Mouse (Mus musculus): Measurements from ENCODE around the gene Bcas3. TPM values are rescaled to one million over a fixed set of nuclear protein-coding genes. Genes with fewer than 3 reads are reported as not detected.

Bcas3 gene
- polyA plus RNA-seq, 1 experiment from 2014 or later, result 18.1 TPM

DNA sequence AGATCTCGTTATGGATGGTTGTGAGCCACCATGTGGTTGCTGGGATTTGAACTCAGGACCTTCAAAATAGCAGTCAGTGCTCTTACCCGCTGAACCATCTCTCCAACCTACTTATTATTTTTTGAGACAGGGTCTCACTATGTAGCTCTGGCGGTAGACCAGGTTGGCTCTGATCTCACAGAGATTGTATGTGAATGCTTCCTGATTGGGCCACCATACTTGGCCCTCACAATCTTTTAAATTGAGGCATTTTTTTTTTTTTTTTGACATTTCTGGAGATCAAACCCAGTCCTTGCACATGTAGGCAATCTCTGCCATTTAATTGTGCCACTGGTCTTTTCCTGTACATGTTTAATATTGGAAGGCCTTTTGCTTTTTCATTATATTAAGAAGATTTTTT, 24.2 kb upstream of the Bcas3 start:
- peaks cover 13% of the 10 kb centered on the region for H3K4me1 ChIP-seq (replicated peaks)
- H3K27me3 ChIP-seq, result no peaks in the 10 kb centered on the region
- peaks cover 66% of the 10 kb centered on the region for H3K36me3 ChIP-seq (replicated peaks)
- H3K9me3 ChIP-seq (replicated peaks), result no peaks in the 10 kb centered on the region
- WGBS (ENCODE audit: insufficient replicate concordance), result 90% methylated on average over 3 of the region's 3 CpGs
- H3K4me2 ChIP-seq, result no peak overlapping the region
- no peak for ATAC-seq (ENCODE audit: insufficient read depth)
- no peak overlapping the region for H3K4me3 ChIP-seq (replicated peaks)
- H3K9ac ChIP-seq, result no peak overlapping the region
- no peak overlapping the region for H3K27ac ChIP-seq (replicated peaks)

DNA sequence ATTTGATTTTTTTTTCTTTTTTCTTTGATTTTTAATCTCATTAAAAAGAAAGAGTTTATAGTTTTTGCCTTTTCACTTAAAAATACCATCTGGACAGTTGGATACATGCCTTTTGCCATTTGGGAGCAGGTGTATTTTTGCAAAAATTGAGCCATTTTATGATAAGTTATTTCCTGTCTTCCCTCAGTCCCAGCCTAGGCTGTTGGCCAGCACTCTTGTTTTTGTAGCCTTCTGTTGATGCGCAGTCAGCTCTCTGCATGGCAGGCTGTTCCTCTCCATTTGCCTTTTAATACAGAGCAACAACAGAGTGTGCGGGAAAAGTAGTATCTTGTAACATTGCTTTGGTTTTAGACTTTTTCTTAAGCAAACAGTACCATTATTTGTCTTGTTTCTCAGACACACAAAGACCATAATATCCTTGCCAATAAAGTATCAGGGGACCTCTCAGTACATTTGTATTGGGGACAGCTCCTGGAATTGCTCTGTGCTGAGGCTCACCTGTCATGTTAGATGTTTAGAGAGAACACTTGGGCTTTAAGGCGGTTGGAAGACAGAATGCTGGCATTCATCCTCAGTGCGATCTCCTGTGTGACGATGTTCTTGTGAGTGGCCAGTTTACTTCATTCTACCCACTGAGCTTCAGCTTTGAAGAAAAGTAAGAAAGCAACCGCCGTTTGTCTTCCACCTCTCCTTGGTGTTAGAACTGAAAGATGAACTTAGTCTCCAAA, 23.6 kb upstream of the Bcas3 start:
- 91% methylated on average over 7 of the region's 7 CpGs for WGBS (ENCODE audit: insufficient replicate concordance)
- H3K9ac ChIP-seq, result no peak overlapping the region
- H3K9me3 ChIP-seq (replicated peaks), result no peaks in the 10 kb centered on the region
- H3K4me3 ChIP-seq (replicated peaks), result no peak overlapping the region
- ATAC-seq (ENCODE audit: insufficient read depth), result no peak
- H3K36me3 ChIP-seq (replicated peaks), result peaks cover 72% of the 10 kb centered on the region
- no peak overlapping the region for H3K4me2 ChIP-seq
- H3K4me1 ChIP-seq (replicated peaks), result peaks cover 7% of the 10 kb centered on the region
- H3K27ac ChIP-seq (replicated peaks), result no peak overlapping the region
- no peaks in the 10 kb centered on the region for H3K27me3 ChIP-seq

DNA sequence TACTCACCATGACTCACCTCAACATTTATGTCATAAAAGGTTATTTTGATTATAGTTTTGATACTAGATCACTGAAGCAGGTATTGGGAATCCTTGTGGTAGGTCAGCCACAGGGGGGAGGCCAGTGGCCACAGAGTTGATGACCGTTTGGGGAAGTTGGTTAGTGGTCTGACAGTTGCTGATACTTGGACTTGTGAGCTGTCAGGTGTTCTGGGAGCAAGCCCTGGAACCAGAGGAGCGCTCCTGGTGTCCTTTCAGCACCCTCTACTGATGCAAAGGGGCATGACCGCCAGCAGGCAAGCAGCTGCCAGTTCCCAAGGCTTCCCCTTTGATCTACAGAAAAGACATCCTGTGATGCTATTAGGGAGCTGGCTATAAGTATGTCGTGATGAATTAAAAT, 18.2 kb upstream of the Bcas3 start:
- Histone ChIP-seq H3K4me1 (replicated peaks) (peaks cover 28% of the 10 kb centered on the region), H3K9me3 (replicated peaks) (no peaks in the 10 kb centered on the region), H3K4me2 (no peak overlapping the region), H3K9ac (no peak overlapping the region), H3K4me3 (replicated peaks) (no peak overlapping the region), H3K27me3 (no peaks in the 10 kb centered on the region), H3K27ac (replicated peaks) (no peak overlapping the region), H3K36me3 (replicated peaks) (peaks cover 94% of the 10 kb centered on the region)
- WGBS (ENCODE audit: insufficient replicate concordance), result 41% methylated on average over 4 of the region's 4 CpGs
- no peak for ATAC-seq (ENCODE audit: insufficient read depth)

DNA sequence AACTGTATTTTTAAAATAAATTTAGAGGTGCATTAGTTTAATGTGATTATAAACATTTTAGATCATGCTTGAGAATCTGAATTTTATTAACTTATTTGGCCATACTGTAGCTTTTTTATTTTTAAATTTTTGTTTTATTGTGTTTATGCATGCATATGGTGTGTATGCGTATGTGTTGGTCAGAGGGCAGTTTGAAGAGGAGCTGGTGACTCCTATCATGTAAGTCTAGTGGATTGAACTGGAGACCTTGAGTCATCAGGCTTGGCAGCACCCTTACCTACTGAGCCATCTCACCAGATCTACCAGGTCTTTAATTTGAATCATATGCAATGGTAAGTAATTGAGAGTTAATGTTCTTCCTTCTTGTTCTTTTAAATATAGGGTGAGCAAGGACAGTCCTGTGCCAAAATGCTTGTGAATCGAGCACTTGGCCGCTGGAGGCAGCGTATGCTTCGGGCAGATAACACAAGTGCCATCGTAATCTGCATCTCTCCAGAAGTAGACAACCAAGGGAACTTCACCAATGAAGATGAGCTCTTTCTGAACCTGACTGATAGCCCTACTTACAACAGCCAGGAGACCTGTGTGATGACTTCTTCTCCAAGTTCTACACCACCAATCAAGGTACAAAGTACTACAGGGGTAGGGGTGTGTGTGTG, 13.7 kb upstream of the Bcas3 start:
- 22% methylated on average over 6 of the region's 6 CpGs for WGBS (ENCODE audit: insufficient replicate concordance)
- Histone ChIP-seq H3K27ac (replicated peaks) (peak overlapping the region; percentile 94), H3K4me2 (peak overlapping the region; percentile 67), H3K4me1 (replicated peaks) (peaks cover 51% of the 10 kb centered on the region), H3K9me3 (replicated peaks) (no peaks in the 10 kb centered on the region), H3K27me3 (no peaks in the 10 kb centered on the region), H3K9ac (peak overlapping the region; percentile 58), H3K36me3 (replicated peaks) (peaks cover 88% of the 10 kb centered on the region), H3K4me3 (replicated peaks) (peak overlapping the region; percentile 60)
- ATAC-seq (ENCODE audit: insufficient read depth), result peak; percentile 97

DNA sequence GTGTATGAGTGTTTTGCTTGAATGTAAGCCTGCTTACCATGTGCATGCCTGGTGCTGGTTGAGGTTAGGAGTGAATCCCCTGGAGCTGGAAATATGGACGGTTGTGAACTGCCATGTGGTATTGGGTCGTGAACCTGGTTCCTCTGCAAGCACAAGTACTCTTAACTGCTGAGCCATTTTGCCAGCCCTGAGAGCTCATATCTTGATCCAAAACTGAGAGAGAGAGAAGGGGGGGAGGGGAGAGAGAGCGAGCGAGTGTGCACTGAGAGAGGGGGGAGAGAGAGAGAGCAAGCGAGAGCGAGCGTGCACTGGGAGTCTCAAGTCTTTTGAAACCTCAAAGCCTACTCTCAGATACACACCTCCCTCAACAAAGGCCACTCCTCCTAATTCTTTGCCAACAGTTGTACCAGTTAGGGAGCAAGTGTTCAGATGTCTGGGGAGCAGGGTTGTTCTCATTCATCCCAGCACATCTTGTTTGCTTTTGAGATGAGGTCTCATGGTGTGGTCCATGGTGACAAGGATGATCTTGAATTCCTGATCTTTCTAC, 12.8 kb upstream of the Bcas3 start:
- H3K9me3 ChIP-seq (replicated peaks), result no peaks in the 10 kb centered on the region

DNA sequence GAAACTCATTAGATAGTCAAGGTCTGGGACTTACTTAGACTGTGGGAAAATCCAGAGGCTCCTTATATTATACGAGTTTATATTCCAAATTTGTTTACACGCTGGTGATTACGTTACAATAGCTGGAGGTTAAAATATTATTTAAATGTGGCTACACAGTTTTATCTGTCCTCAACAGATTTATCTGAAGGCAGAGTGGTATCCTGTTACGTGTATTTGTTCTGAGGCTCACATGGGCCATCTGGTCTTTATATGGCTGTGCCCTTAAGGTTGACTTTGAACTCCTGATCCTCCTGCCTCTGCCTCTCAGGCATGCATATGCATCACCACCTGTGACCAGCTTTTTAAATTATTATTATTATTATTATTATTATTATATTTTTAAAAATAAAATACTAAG, 852 bp downstream of the Bcas3 start:
- Histone ChIP-seq H3K4me1 (replicated peaks) (peaks cover 57% of the 10 kb centered on the region), H3K9ac (peak overlapping the region; percentile 89), H3K9me3 (replicated peaks) (no peaks in the 10 kb centered on the region), H3K36me3 (replicated peaks) (peaks cover 23% of the 10 kb centered on the region), H3K4me2 (peak overlapping the region; percentile 82), H3K27ac (replicated peaks) (peak overlapping the region; percentile 90), H3K27me3 (no peaks in the 10 kb centered on the region), H3K4me3 (replicated peaks) (peak overlapping the region; percentile 80)
- 35% methylated on average over 4 of the region's 4 CpGs for WGBS (ENCODE audit: insufficient replicate concordance)
- ATAC-seq (ENCODE audit: insufficient read depth), result no peak

More for the DNA sequence above, 12.8 kb upstream of the Bcas3 start:
- peak overlapping the region; percentile 60 for H3K4me3 ChIP-seq (replicated peaks)
- H3K27me3 ChIP-seq, result no peaks in the 10 kb centered on the region
- peaks cover 82% of the 10 kb centered on the region for H3K36me3 ChIP-seq (replicated peaks)
- H3K4me2 ChIP-seq, result peak overlapping the region; percentile 67
- H3K9ac ChIP-seq, result peak overlapping the region; percentile 58
- peak overlapping the region; percentile 94 for H3K27ac ChIP-seq (replicated peaks)
- ATAC-seq (ENCODE audit: insufficient read depth), result peak; percentile 61
- WGBS (ENCODE audit: insufficient replicate concordance), result 46% methylated on average over 7 of the region's 7 CpGs
- H3K4me1 ChIP-seq (replicated peaks), result peaks cover 55% of the 10 kb centered on the region

DNA sequence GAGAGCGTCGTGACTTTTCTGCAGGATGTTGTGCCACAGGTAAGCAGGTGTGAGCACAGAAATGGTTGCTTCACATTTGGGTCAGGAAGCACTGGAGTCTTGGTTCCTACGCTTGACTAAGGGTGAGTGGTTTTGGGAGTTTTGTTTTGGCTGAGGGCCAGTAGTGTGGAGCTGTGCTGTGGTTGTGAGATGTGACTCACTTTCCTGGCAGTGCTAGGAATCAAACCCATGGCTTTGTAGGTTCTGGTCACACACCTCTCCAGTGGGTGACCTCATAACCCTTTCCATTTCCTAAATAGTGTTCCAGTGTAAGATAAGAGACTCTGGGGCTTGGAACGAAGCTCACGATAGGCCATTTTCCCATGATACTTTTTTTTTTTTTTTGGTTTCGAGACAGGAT, 6.7 kb downstream of the Bcas3 start:
- no peak overlapping the region for H3K4me3 ChIP-seq (replicated peaks)
- H3K36me3 ChIP-seq (replicated peaks), result peaks cover 67% of the 10 kb centered on the region
- ATAC-seq (ENCODE audit: insufficient read depth), result no peak
- H3K4me1 ChIP-seq (replicated peaks), result peaks cover 11% of the 10 kb centered on the region
- 87% methylated on average over 6 of the region's 6 CpGs for WGBS (ENCODE audit: insufficient replicate concordance)
- no peak overlapping the region for H3K9ac ChIP-seq
- H3K9me3 ChIP-seq (replicated peaks), result no peaks in the 10 kb centered on the region
- no peak overlapping the region for H3K27ac ChIP-seq (replicated peaks)
- no peak overlapping the region for H3K4me2 ChIP-seq
- no peaks in the 10 kb centered on the region for H3K27me3 ChIP-seq

DNA sequence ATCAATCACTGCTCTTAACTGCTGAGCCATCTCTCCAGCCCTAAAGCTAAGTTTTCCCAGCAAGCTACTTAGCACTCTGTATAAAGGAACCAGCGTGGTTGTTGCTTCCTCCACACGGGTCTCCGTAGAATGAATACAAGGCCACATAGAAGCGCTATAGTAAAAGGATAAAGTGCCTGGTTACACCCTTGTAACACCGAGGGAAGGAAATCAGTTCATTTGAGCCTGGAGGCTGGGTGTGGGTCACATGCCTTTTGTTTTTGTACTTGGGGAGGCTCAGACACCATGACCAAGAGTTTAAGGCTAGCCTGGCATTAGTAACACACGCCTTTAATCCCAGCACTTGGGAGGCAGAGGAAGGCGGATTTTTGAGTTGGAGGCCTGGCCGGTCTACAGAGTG, 8.7 kb downstream of the Bcas3 start:
- H3K36me3 ChIP-seq (replicated peaks), result peaks cover 71% of the 10 kb centered on the region
- no peak overlapping the region for H3K9ac ChIP-seq
- H3K27me3 ChIP-seq, result no peaks in the 10 kb centered on the region
- ATAC-seq (ENCODE audit: insufficient read depth), result no peak
- no peak overlapping the region for H3K4me3 ChIP-seq (replicated peaks)
- H3K27ac ChIP-seq (replicated peaks), result no peak overlapping the region
- 85% methylated on average over 8 of the region's 8 CpGs for WGBS (ENCODE audit: insufficient replicate concordance)
- H3K9me3 ChIP-seq (replicated peaks), result no peaks in the 10 kb centered on the region
- H3K4me1 ChIP-seq (replicated peaks), result peaks cover 4% of the 10 kb centered on the region; the same call in 1 of the 2 replicates
- no peak overlapping the region for H3K4me2 ChIP-seq

DNA sequence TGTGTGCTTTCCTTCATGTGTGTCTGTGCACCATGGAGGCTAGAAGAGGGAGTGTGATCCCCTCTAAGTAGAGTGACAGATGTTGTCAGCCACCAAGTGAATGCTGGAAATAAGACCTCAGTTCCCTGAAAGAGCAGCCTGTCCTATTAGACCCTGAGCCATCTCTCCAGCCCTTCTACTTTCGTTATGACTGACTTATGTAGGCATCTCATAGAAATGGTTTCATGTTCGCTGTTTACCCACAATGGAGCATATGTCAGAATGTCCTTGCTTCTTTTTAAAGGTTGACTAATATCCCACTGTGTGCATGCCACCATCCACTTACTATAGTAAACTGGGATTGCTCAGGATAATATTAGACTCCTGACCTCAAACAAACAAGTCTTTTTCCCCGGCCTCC, 13.2 kb downstream of the Bcas3 start:
- H3K4me1 ChIP-seq (replicated peaks), result no peaks in the 10 kb centered on the region
- H3K4me3 ChIP-seq (replicated peaks), result no peak overlapping the region
- no peaks in the 10 kb centered on the region for H3K27me3 ChIP-seq
- no peak overlapping the region for H3K4me2 ChIP-seq
- ATAC-seq (ENCODE audit: insufficient read depth), result no peak
- no peak overlapping the region for H3K9ac ChIP-seq
- H3K9me3 ChIP-seq (replicated peaks), result no peaks in the 10 kb centered on the region
- 76% methylated on average over 3 of the region's 3 CpGs for WGBS (ENCODE audit: insufficient replicate concordance)
- peaks cover 53% of the 10 kb centered on the region for H3K36me3 ChIP-seq (replicated peaks)
- H3K27ac ChIP-seq (replicated peaks), result no peak overlapping the region

DNA sequence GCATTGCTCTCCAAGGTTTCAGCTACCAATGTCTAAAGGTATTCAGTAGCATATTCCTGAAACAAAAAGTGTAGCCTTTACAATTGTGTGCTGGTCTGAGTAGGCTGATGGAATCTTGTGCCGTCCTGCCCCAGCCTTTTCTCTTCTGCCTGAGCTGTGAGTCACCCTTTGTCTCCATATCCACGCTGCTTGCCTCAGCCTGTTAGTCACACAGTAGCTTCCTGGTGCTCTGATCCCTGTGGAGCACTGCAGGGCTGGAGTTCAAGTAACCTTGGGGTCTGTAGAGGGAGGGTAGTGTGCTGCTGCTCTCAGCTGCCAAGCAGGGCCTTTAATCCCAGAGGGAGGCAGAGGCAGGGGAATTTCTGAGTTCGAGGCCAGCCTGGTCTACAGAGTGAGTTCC, 14.9 kb downstream of the Bcas3 start:
- H3K36me3 ChIP-seq (replicated peaks), result peaks cover 53% of the 10 kb centered on the region
- whole genome bisulfite sequencing (ENCODE audit: insufficient replicate concordance), result 85% methylated on average over 3 of the region's 3 CpGs
- no peaks in the 10 kb centered on the region for H3K27me3 ChIP-seq
- no peaks in the 10 kb centered on the region for H3K9me3 ChIP-seq (replicated peaks)
- H3K4me3 ChIP-seq (replicated peaks), result no peak overlapping the region
- no peak overlapping the region for H3K27ac ChIP-seq (replicated peaks)
- H3K4me2 ChIP-seq, result no peak overlapping the region
- ATAC-seq (ENCODE audit: insufficient read depth), result no peak
- no peak overlapping the region for H3K9ac ChIP-seq
- H3K4me1 ChIP-seq (replicated peaks), result no peaks in the 10 kb centered on the region

DNA sequence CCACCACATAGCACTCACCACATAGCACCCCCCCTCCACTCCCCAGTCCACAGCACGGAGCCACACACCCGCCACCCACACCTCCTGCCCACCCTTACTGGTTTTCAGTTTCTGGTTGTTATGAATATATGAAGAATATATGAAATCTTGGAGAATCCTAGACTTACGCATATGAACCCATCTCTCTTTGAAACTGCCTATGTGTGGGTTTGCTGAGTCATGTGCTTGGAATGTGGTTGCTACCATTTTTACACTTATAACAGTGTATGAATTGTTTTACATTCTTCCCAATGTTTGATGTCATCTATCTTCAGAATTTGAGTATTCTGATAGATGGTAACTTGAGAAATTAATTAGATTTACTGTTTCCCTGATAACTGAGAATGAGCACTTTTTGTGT, 26.1 kb downstream of the Bcas3 start:
- H3K4me2 ChIP-seq, result no peak overlapping the region
- no peak overlapping the region for H3K27ac ChIP-seq (replicated peaks)
- H3K4me3 ChIP-seq (replicated peaks), result no peak overlapping the region
- H3K27me3 ChIP-seq, result no peaks in the 10 kb centered on the region
- ATAC-seq (ENCODE audit: insufficient read depth), result no peak
- H3K36me3 ChIP-seq (replicated peaks), result no peaks in the 10 kb centered on the region
- H3K9me3 ChIP-seq (replicated peaks), result no peaks in the 10 kb centered on the region
- no peaks in the 10 kb centered on the region for H3K4me1 ChIP-seq (replicated peaks)
- 65% methylated on average over 3 of the region's 3 CpGs for WGBS (ENCODE audit: insufficient replicate concordance)
- no peak overlapping the region for H3K9ac ChIP-seq

Data from liver, embryonic 15.5 days (tissue).